Mouse (Mus musculus) CD4-positive helper T cell, adult 2 months (primary cell): ENCODE measurements at regions not wholly inside any gene's neighbourhood (a gene's known extent, or its start where the extent isn't known, plus 50 kb on each side); places are given as distances from the start of the nearest gene placed in this dataset.

Experiments used
- DNase-seq: peaks from one replicate; pipeline ENCODE4 v3.0.0-alpha.2; 2012; ENCODE audit warnings: low read depth, missing footprints, low spot score

DNA sequence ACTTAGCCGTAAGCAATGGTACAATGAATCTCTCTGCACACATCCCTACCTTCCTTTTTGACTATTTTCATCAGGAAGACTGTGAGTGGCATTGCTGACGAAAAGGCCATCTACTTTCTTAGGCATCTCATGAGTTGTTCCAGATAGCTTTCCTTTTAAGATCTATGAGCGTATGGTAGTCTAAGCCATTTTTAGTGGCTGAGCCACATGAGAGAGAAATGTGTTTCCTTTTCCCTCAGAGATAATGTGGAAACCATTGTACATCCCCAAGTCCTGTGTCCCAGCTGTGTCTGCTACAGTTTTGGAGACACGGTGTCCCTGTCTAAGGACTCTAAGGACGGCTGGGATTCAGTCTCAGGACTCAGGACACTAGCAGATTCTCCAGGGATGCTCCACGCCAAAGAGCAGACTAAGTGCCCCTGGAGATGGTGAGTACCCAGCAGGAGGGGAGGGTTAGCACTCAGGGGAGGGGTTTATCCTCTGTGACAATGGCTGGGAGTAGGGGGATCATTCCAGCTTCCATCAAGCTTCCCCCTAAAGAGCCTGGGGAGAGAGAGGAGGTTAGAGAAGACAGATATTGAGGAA lies 199.0 kb downstream of the Cdca7 start:
- no peak for DNase-seq

GRCm38 (mm10) chr2:72677731-72678130 lies 201.8 kb downstream of the Cdca7 start:
- no peak for DNase-seq

- DNase-seq, result no peak
Measured at GRCm38 (mm10) chr2:72688031-72688430, 212.1 kb downstream of the Cdca7 start.

GRCm38 (mm10) chr2:72701081-72701480 lies 225.1 kb downstream of the Cdca7 start:
- no peak for DNase-seq

DNA sequence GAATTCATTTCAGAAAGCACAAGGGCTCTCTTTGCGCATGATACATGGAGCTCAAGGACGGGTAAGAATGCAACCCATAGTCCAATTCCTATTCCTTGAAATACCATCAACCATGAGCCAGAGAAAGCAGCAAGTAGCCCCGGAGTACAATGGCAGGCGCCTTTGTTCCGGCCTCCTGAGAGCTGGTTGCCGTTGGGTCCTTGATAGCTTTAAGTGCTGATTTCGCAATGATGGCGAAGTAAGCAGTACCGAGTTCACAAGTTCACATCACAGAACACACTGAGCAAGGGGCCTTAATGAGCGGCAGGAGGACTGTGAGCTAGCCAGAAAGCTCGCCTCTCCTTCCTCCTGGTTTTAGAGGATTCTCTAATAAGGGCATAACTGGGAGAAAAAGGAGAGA lies 227.3 kb downstream of the Cdca7 start:
- no peak for DNase-seq

- DNase-seq, result no peak
Measured at GRCm38 (mm10) chr2:72707676-72708659, 232.0 kb downstream of the Cdca7 start.

DNA sequence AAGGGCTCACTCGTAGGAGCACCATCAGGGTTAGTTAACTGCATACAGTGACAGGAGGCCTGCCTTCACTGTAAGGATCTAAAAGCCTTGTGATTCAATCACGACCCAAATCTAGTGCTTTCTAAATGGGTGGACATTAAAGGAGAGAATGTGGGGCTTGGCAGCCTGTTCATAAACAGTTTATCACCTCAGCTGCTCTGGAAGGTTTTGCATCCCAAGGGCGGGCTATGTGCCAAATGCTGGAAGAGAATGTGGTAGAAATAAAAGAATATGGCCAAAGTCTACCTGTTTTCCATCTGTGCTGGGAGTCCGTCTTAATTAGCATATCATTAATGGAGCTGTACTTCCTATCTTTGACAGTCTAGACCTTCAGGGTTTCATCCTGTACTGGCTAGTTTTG lies 241.0 kb downstream of the Cdca7 start:
- no peak for DNase-seq

- peak; percentile 37 for DNase-seq
Measured at GRCm38 (mm10) chr2:72728699-72729098, 251.5 kb downstream of the Sp3 start.

DNA sequence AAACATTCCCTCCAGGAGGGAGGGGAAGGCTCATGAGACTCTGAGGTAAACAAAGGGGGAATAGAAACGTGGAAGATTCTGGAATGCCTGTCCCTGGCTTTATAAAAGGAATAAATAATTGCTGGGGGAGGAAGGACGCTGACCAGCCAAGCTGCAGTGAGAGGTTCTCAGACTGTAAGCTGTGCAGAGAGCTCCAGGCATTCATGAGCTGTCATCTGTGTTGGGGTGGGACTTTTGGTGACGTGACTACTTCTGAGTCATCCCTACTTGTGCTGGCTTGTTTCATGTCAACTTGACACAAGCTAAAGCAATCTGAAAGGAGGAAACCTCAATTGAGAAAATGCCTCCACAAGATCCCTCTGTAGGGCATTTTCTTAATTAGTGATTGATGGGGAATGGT lies 246.9 kb downstream of the Sp3 start:
- no peak for DNase-seq

DNA sequence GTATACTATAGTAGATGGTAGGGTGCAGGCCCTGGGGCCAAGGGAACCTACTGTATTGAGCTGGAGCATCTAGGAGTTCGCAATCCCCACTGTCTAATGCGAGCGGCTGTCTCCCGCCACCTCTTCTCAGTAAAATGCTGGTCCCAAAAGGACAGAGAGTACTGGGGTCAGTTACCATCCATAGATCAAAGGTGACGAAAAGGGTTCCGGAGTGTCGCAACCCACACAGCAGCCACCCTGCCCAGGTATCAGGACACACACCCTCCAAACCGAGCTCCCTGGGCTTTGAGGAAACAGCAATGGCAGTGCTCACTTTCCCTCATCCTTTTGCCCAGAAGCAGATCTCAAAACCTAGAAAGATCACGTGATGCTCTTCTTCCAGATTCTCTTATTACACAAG lies 245.2 kb downstream of the Sp3 start:
- no peak for DNase-seq

DNA sequence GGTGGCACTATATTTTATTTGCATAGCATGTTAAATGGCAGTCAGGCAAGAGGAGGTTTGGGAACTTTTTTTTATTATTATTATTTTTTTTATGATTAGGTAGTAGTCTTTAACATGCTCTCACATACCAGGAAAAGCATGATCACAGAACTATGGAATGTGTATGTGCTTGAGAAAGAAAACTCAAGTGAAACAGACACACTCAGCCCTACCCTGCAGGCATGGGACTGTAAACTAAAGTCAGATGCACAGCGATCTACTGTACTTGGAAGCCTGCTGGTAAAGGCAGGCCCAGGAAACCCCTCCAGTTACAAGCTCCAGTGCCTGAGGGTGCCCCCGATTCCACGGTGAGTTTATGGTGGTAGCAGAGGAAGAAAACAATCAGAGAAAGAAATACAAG lies 243.6 kb downstream of the Sp3 start:
- DNase-seq, result no peak

- DNase-seq, result no peak
Measured at GRCm38 (mm10) chr2:72740391-72741361, 239.6 kb downstream of the Sp3 start.

- DNase-seq, result no peak
Measured at GRCm38 (mm10) chr2:72741746-72742145, 238.5 kb downstream of the Sp3 start.

- no peak for DNase-seq
Measured at GRCm38 (mm10) chr2:72743651-72744050, 236.6 kb downstream of the Sp3 start.

DNA sequence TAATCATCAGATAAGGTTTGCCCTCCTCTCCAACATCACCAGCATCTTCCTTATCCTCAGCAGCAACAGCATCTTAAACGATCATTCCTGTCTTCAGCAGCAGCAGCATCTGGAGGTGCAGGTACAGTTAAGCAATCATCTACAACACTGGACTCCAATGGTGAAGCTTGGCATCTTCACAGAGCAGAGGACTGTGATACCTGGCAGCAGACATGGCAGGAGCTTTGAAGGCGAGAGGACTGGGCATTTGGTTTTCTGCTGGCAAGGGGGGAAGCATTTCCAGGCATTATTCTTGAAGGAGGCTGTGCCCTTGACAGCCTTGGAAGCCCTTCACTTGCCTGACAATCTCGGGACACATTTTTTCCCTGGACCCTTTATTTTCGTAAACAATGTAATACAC lies 235.3 kb downstream of the Sp3 start:
- no peak for DNase-seq

GRCm38 (mm10) chr2:72746476-72747215 lies 233.6 kb downstream of the Sp3 start:
- DNase-seq, result no peak

DNA sequence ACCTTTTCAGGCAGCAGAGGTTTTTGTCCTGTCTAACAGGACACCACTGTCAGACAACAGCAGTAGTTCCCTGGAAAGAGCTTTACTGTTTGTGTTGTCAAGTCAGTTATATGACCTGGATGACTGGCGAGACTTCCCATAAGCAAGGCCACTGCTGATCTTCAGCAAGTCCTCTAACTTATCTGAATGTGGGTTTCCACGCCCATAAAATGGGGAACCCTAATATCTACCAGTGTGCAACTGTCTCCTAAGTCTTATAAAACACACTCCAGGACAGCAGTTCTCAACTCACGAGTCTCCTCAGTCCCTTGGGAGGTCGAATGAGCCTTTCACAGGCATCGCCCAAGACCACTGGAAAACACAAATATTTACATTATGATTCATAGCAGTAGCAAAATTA lies 232.9 kb downstream of the Sp3 start:
- DNase-seq, result no peak

DNA sequence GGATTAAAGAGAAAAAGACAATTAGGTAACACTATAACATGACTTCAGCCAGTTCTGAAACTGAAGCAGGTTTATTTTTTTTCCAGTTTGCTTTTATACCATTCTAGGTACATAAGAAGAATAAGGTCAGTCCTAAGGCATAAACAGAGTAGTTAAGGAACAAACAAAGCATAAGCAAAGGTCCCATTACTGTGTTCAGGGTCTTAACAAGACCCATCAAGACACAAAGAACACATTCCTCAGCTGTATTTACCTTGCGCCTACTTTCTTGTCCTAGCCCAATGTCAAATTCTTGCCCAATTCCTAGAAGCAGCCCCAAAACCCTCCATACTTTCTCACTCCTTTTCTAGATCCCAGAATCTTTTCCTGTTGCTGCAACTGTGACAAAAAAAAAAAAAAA lies 230.8 kb downstream of the Sp3 start:
- no peak for DNase-seq

DNA sequence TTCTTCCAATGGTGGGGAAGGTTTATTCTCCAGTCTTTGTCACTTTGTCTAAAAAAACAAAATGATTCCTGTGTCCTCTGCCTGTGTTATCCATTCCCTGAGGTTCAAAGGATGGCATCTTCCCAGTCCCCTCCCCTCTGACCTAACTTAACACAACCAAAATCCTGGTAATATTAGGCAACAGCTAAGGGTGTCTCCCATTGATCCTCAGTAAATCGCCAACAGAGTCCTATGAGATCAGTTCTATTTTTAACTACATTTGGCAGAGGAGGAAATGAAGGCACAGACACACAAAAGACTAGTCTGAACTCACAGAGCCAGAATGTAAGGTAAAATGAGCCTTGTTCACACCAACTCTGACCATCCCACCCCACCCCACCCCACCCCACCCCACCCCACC lies 228.8 kb downstream of the Sp3 start:
- no peak for DNase-seq

GRCm38 (mm10) chr2:72752624-72753176 lies 227.5 kb downstream of the Sp3 start:
- no peak for DNase-seq
